Comparison of ENCODE assay signal across 9 mouse cellular contexts in genomic region chr14:113765406-113765805, GRCm38 (mm10).
"Had no signal": no experiment of that assay in that cellular context is flagged by ENCODE, and none has a peak within 500 bp of the region (broad histone marks: within the 10 kb centered on the region; RNA-seq: fewer than 3 reads in every experiment).

No protein-coding gene starts in this region.

- H3K27me3 ChIP-seq: limb, embryonic 15.5 days; liver, embryonic 12.5 days; lung, embryonic 15.5 days; midbrain, embryonic 12.5 days; neural tube, embryonic 13.5 days had no signal

- H3K27ac ChIP-seq: limb, embryonic 15.5 days; liver, embryonic 12.5 days; lung, embryonic 15.5 days; midbrain, embryonic 12.5 days; neural tube, embryonic 13.5 days; stomach, postnatal 0 days had no signal

- H3K9ac ChIP-seq: limb, embryonic 15.5 days; liver, embryonic 12.5 days; lung, embryonic 15.5 days; midbrain, embryonic 12.5 days; neural tube, embryonic 13.5 days had no signal

- H3K4me2 ChIP-seq: limb, embryonic 15.5 days; liver, embryonic 12.5 days; lung, embryonic 15.5 days; midbrain, embryonic 12.5 days; neural tube, embryonic 13.5 days had no signal

- H3K4me3 ChIP-seq: limb, embryonic 15.5 days; liver, embryonic 12.5 days; lung, embryonic 15.5 days; midbrain, embryonic 12.5 days; neural tube, embryonic 13.5 days had no signal

- H3K9me3 ChIP-seq: limb, embryonic 15.5 days; liver, embryonic 12.5 days; lung, embryonic 15.5 days; midbrain, embryonic 12.5 days; neural tube, embryonic 13.5 days had no signal

- H3K4me1 ChIP-seq: limb, embryonic 15.5 days; liver, embryonic 12.5 days; lung, embryonic 15.5 days; midbrain, embryonic 12.5 days; neural tube, embryonic 13.5 days had no signal

- DNase-seq: kidney, adult 11 months; left cerebral cortex, postnatal 4 days had no signal

- H3K36me3 ChIP-seq: limb, embryonic 15.5 days; liver, embryonic 12.5 days; lung, embryonic 15.5 days; midbrain, embryonic 12.5 days; neural tube, embryonic 13.5 days had no signal

- ATAC-seq: liver, embryonic 12.5 days; midbrain, embryonic 16.5 days had no signal
